ENCODE assay signal across 11 mouse cellular contexts in genomic region chr16:7279544-7279943, GRCm38 (mm10).
A peak's percentile ranks its signal among the peaks of the same experiment; 100 is the strongest.
DNase-seq lines count a peak whose midpoint lies in the region; ATAC-seq lines count a peak whose summit lies in the region.
"Had no signal": no experiment of that assay in that cellular context is flagged by ENCODE, and none has a peak within 500 bp of the region (broad histone marks: within the 10 kb centered on the region; RNA-seq: fewer than 3 reads in every experiment).

No protein-coding gene starts in this region.

- peak; percentile 96 for DNase-seq in heart, adult 11 months
- DNase-seq in ES-CJ7 (ENCODE audit: low read depth, low spot score): peak; percentile 5
- DNase-seq in cerebellum, postnatal 14 days: peak; percentile 9 to 15
- DNase-seq in layer of hippocampus, postnatal 14 days (ENCODE audit: low spot score in 2 of 2): peak; percentile 19 to 35
- DNase-seq in testis, postnatal 10 days (ENCODE audit: low spot score): no peak
- DNase-seq in embryo, embryonic 11 days: no peak
- DNase-seq: thymus, postnatal 36 days had no signal

- no peak overlapping the region for H3K27ac ChIP-seq in heart, embryonic 11.5 days (ENCODE audit: low read depth, low read length)
- H3K27ac ChIP-seq in hindbrain, embryonic 16.5 days (ENCODE audit: low read depth, low read length): no peak overlapping the region
- H3K27ac ChIP-seq: hindbrain, embryonic 14.5 days; liver, embryonic 14.5 days had no signal

- no peaks in the 10 kb centered on the region for H3K36me3 ChIP-seq in heart, embryonic 11.5 days (ENCODE audit: control insufficient read depth, insufficient read depth, low read length)
- no peaks in the 10 kb centered on the region for H3K36me3 ChIP-seq in hindbrain, embryonic 16.5 days (ENCODE audit: control insufficient read depth, insufficient read depth, low read length)

- no peak for ATAC-seq in heart, embryonic 11.5 days (replicated peaks; ENCODE audit: insufficient number of reproducible peaks, low FRiP score, low TSS enrichment)
- ATAC-seq in hindbrain, embryonic 16.5 days: no peak

- no peaks in the 10 kb centered on the region for H3K4me1 ChIP-seq in heart, embryonic 11.5 days (ENCODE audit: control insufficient read depth, insufficient read depth, low read length)
- H3K4me1 ChIP-seq in hindbrain, embryonic 16.5 days (ENCODE audit: control insufficient read depth, insufficient read depth, low read depth, low read length): no peaks in the 10 kb centered on the region

- H3K4me2 ChIP-seq in heart, embryonic 11.5 days: no peak overlapping the region
- H3K4me2 ChIP-seq in hindbrain, embryonic 16.5 days (ENCODE audit: low read length): no peak overlapping the region
- H3K4me2 ChIP-seq: hindbrain, embryonic 14.5 days had no signal

- no peak overlapping the region for H3K9ac ChIP-seq in heart, embryonic 11.5 days (ENCODE audit: low read depth, low read length)
- no peak overlapping the region for H3K9ac ChIP-seq in hindbrain, embryonic 16.5 days (ENCODE audit: low read depth, low read length)
- H3K9ac ChIP-seq: hindbrain, embryonic 14.5 days; liver, embryonic 14.5 days had no signal

- H3K9me3 ChIP-seq in heart, embryonic 11.5 days (replicated peaks; ENCODE audit: control insufficient read depth, low read length): no peaks in the 10 kb centered on the region
- H3K9me3 ChIP-seq in hindbrain, embryonic 16.5 days (ENCODE audit: control insufficient read depth, low read length): no peaks in the 10 kb centered on the region

- H3K4me3 ChIP-seq in heart, embryonic 11.5 days (ENCODE audit: low read depth, low read length): no peak overlapping the region
- no peak overlapping the region for H3K4me3 ChIP-seq in hindbrain, embryonic 16.5 days (ENCODE audit: low read length)

- WGBS in heart, embryonic 11.5 days (ENCODE audit: insufficient replicate concordance): 54% methylated on average over 5 of the region's 5 CpGs
- WGBS in hindbrain, embryonic 16.5 days: 42% methylated on average over 5 of the region's 5 CpGs

- no peaks in the 10 kb centered on the region for H3K27me3 ChIP-seq in heart, embryonic 11.5 days (ENCODE audit: control insufficient read depth, insufficient read depth, low read length)
- H3K27me3 ChIP-seq in hindbrain, embryonic 16.5 days (replicated peaks; ENCODE audit: control insufficient read depth, insufficient read depth, low read length): no peaks in the 10 kb centered on the region

Comparison
In these comparisons a context has a peak if more than half of its experiments do, and no peak if none do; other contexts are left out.
1. DNase-seq: peak in heart, adult 11 months (single experiment), ES-CJ7 (single experiment), cerebellum, postnatal 14 days (2 of 2) and layer of hippocampus, postnatal 14 days (2 of 2); none in testis, postnatal 10 days (single experiment) and embryo, embryonic 11 days (single experiment).